12 mouse cellular contexts compared by ENCODE assay signal in the genomic region with DNA sequence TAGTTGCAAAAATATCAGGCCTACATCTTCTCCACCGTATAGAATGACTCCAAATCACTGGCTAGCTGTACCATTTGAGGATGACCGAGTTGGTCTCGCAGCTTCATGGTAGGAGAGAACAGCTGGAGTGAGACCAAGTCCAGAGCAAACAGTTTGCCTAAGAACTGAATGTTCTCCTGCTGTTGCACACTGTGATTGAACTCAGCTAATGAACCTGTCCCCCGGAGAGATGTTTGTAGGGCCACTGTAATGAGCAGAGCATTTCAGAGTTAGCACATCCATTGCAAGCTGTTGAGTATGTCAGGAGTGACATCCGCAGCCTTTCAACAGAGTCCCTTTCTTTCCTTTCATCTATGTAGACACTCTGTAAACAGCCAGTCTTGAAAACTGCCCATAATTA.
DNase-seq lines count a peak whose midpoint lies in the region; ATAC-seq and TF ChIP-seq lines count a peak whose summit lies in the region.
"Had no signal": no experiment of that assay in that cellular context is flagged by ENCODE, and none has a peak within 500 bp of the region (broad histone marks: within the 10 kb centered on the region; RNA-seq: fewer than 3 reads in every experiment).

No protein-coding gene starts in this region.

- H3K27ac ChIP-seq in midbrain, postnatal 0 days (ENCODE audit: low read depth, low read length) = no peak overlapping the region
- no peak overlapping the region for H3K27ac ChIP-seq in midbrain, embryonic 14.5 days (replicated peaks; ENCODE audit: low read depth, low read length)
- H3K27ac ChIP-seq: embryonic facial prominence, embryonic 13.5 days; liver, embryonic 15.5 days; midbrain, embryonic 13.5 days had no signal

- H3K4me2 ChIP-seq in midbrain, postnatal 0 days (ENCODE audit: low read depth, low read length, poor library complexity, severe bottlenecking) = no peak overlapping the region
- H3K4me2 ChIP-seq in midbrain, embryonic 14.5 days (ENCODE audit: low read length) = no peak overlapping the region
- H3K4me2 ChIP-seq: embryonic facial prominence, embryonic 13.5 days; liver, embryonic 15.5 days; midbrain, embryonic 13.5 days had no signal

- peaks cover 3% of the 10 kb centered on the region; the same call in 1 of the 2 replicates for H3K4me1 ChIP-seq in midbrain, postnatal 0 days (ENCODE audit: insufficient read depth, low read length)
- H3K4me1 ChIP-seq in midbrain, embryonic 14.5 days (ENCODE audit: control insufficient read depth, insufficient read depth, low read length) = no peaks in the 10 kb centered on the region
- H3K4me1 ChIP-seq: liver, embryonic 15.5 days had no signal

- no peaks in the 10 kb centered on the region for H3K9me3 ChIP-seq in midbrain, postnatal 0 days (ENCODE audit: low read length)
- H3K9me3 ChIP-seq in midbrain, embryonic 14.5 days (ENCODE audit: control insufficient read depth, low read length) = no peaks in the 10 kb centered on the region
- H3K9me3 ChIP-seq: embryonic facial prominence, embryonic 13.5 days; liver, embryonic 15.5 days; midbrain, embryonic 13.5 days had no signal

- no peaks in the 10 kb centered on the region for H3K36me3 ChIP-seq in midbrain, postnatal 0 days (ENCODE audit: insufficient read depth, low read length)
- H3K36me3 ChIP-seq in midbrain, embryonic 14.5 days (ENCODE audit: control insufficient read depth, insufficient read depth, low read length) = no peaks in the 10 kb centered on the region
- H3K36me3 ChIP-seq: embryonic facial prominence, embryonic 13.5 days; liver, embryonic 15.5 days; midbrain, embryonic 13.5 days had no signal

- WGBS in midbrain, postnatal 0 days = 81% methylated on average over 5 of the region's 5 CpGs
- WGBS in midbrain, embryonic 14.5 days = 88% methylated on average over 5 of the region's 5 CpGs

- DNase-seq in gastrocnemius, postnatal 25 days = peak; percentile 29
- DNase-seq in gastrocnemius, postnatal 4 days (ENCODE audit: low spot score in 2 of 2) = no peak
- peak; percentile 3 for DNase-seq in kidney, postnatal 14 days
- no peak for DNase-seq in kidney, adult 8-10 months
- peak; percentile 28 for DNase-seq in midbrain, postnatal 0 days (ENCODE audit: low spot score)
- no peak for DNase-seq in midbrain, embryonic 14.5 days
- DNase-seq in skeletal muscle tissue, adult 2 months (ENCODE audit: low read depth, low spot score) = peak; percentile 60
- DNase-seq in cerebellum, adult 9-10 months = no peak
- DNase-seq: B cell, adult 2 months had no signal

- no peak for TF ChIP-seq CTCF in midbrain, postnatal 0 days (IDR thresholded peaks at IDR 0.05)

- no peak for ATAC-seq in midbrain, postnatal 0 days (ENCODE audit: low FRiP score)
- ATAC-seq in midbrain, embryonic 14.5 days (ENCODE audit: low FRiP score, low TSS enrichment) = no peak
- ATAC-seq: midbrain, embryonic 13.5 days had no signal

- H3K27me3 ChIP-seq in midbrain, postnatal 0 days (ENCODE audit: insufficient read depth, low read length) = no peaks in the 10 kb centered on the region
- H3K27me3 ChIP-seq in midbrain, embryonic 14.5 days (ENCODE audit: control insufficient read depth, insufficient read depth, low read length) = no peaks in the 10 kb centered on the region
- H3K27me3 ChIP-seq: embryonic facial prominence, embryonic 13.5 days; liver, embryonic 15.5 days; midbrain, embryonic 13.5 days had no signal

- H3K9ac ChIP-seq in midbrain, postnatal 0 days (replicated peaks; ENCODE audit: low read length, poor library complexity, severe bottlenecking) = no peak overlapping the region
- no peak overlapping the region for H3K9ac ChIP-seq in midbrain, embryonic 14.5 days (replicated peaks; ENCODE audit: low read length)
- H3K9ac ChIP-seq: embryonic facial prominence, embryonic 13.5 days; liver, embryonic 15.5 days; midbrain, embryonic 13.5 days had no signal

- no peak overlapping the region for H3K4me3 ChIP-seq in midbrain, postnatal 0 days (ENCODE audit: low read depth, low read length)
- H3K4me3 ChIP-seq in midbrain, embryonic 14.5 days (replicated peaks; ENCODE audit: low read depth, low read length) = no peak overlapping the region
- H3K4me3 ChIP-seq: embryonic facial prominence, embryonic 13.5 days; liver, embryonic 15.5 days; midbrain, embryonic 13.5 days had no signal

Comparison
In these comparisons a context has a peak if more than half of its experiments do, and no peak if none do; other contexts are left out.
1. DNase-seq: peak in gastrocnemius, postnatal 25 days (single experiment), kidney, postnatal 14 days (single experiment), midbrain, postnatal 0 days (single experiment) and skeletal muscle tissue, adult 2 months (single experiment); none in gastrocnemius, postnatal 4 days (0 of 2), kidney, adult 8-10 months (0 of 2), midbrain, embryonic 14.5 days (single experiment) and cerebellum, adult 9-10 months (single experiment).